Mouse (Mus musculus): ENCODE measurements around the gene Shroom2. TPM values are rescaled to one million over a fixed set of nuclear protein-coding genes. Genes with fewer than 3 reads are reported as not detected.

Shroom2 gene
- polyA plus RNA-seq, 1 experiment, result 1.3 TPM

DNA sequence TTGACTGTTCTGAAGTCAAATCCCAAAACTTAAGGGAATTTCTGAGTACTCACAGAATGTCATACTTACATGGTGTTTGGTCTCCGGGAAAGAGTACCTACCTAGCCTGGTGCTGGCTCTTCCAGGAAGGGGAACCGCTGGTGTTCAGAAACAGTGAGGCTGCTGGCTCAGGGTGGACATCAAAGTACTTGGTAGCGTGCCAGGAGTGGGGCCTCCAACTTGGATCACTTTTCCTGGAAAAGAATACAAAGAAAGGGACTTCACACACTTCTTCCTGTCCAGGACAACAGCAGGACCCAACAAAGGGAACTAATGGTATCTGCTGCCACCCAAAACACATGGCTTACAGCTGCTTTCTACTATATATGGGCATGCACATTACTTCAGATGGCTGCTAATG, 95.8 kb downstream of the Shroom2 start:
- H3K4me3 ChIP-seq (ENCODE audit: control insufficient read depth, insufficient read depth, low read length), result no peak overlapping the region
- DNase-seq, result no peak
- no peaks in the 10 kb centered on the region for H3K36me3 ChIP-seq (ENCODE audit: control insufficient read depth, insufficient read depth, low read length)
- 90% methylated on average over 3 of the region's 3 CpGs for WGBS
- no peaks in the 10 kb centered on the region for H3K4me1 ChIP-seq (replicated peaks; ENCODE audit: control insufficient read depth, insufficient read depth, low read length)
- no peak for TF ChIP-seq CTCF (IDR thresholded peaks at IDR 0.05; ENCODE audit: borderline replicate concordance, control insufficient read depth, extremely low read depth, insufficient read depth, low read length, poor library complexity)
- no peak for TF ChIP-seq POLR2A (IDR thresholded peaks at IDR 0.05; ENCODE audit: control insufficient read depth, extremely low read depth, insufficient read depth, low read length, poor library complexity)
- no peaks in the 10 kb centered on the region for H3K27me3 ChIP-seq (ENCODE audit: control insufficient read depth, insufficient read depth, low read length)
- no peak overlapping the region for H3K27ac ChIP-seq (ENCODE audit: control insufficient read depth, insufficient read depth, low read length)

DNA sequence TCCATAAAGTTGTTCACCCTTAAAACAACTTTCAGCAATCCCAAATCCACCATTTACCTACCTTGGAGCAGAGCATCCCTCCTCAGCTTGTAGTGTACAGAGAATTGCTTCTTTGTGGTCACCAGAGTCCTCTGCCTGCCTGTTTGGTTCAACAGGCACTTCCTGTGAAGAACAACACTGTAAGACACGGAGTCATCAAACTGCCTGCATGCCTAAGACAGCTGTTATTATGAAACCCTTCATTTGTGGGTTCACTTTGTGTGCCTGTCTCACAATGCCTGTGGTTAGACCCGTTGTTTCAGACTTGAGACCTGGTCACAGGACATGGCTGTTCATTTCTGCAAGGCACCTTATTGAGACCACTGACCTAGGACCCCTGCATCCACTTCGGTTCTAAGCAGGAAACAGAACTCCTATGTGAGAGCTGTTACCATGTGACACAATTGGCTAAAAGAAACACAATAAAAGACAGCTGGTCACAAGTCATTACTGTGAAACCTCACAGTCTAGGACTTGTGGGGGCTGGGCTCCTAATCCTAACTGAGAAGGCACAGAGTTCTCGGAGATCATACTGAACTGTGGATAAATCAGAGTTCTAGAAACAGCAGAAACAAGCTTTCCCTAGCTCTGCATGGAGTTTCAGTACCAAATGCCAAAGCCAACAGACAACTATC, 111.8 kb downstream of the Shroom2 start:
- 37% methylated on average over 4 of the region's 4 CpGs for WGBS
- Histone ChIP-seq H3K36me3 (ENCODE audit: control insufficient read depth, insufficient read depth, low read length) (no peaks in the 10 kb centered on the region), H3K27me3 (ENCODE audit: control insufficient read depth, insufficient read depth, low read length) (no peaks in the 10 kb centered on the region), H3K4me1 (replicated peaks; ENCODE audit: control insufficient read depth, insufficient read depth, low read length) (no peaks in the 10 kb centered on the region), H3K4me3 (ENCODE audit: control insufficient read depth, insufficient read depth, low read length) (no peak overlapping the region), H3K27ac (ENCODE audit: control insufficient read depth, insufficient read depth, low read length) (no peak overlapping the region)
- DNase-seq, result no peak
- TF ChIP-seq CTCF (IDR thresholded peaks at IDR 0.05; ENCODE audit: borderline replicate concordance, control insufficient read depth, extremely low read depth, insufficient read depth, low read length, poor library complexity) (no peak), POLR2A (IDR thresholded peaks at IDR 0.05; ENCODE audit: control insufficient read depth, extremely low read depth, insufficient read depth, low read length, poor library complexity) (no peak)

DNA sequence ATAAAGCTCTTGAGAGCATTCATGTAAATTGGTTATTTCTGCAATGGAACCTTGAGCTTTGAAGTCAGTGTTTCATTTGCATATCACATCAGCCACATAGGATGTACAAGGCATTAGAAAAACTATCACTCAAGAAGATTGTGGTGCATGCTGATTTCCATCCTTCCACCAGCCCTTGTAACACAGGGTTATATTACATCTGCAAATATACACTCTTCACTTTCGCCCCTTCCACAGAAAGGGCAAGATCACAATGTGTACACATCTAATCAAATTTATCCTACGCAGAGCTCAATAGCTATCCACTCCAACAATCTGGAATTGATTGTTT, 112.7 kb downstream of the Shroom2 start:
- Histone ChIP-seq H3K27me3 (ENCODE audit: control insufficient read depth, insufficient read depth, low read length) (no peaks in the 10 kb centered on the region), H3K4me3 (ENCODE audit: control insufficient read depth, insufficient read depth, low read length) (no peak overlapping the region), H3K4me1 (replicated peaks; ENCODE audit: control insufficient read depth, insufficient read depth, low read length) (no peaks in the 10 kb centered on the region), H3K27ac (ENCODE audit: control insufficient read depth, insufficient read depth, low read length) (no peak overlapping the region), H3K36me3 (ENCODE audit: control insufficient read depth, insufficient read depth, low read length) (no peaks in the 10 kb centered on the region)
- DNase-seq, result no peak
- no peak for TF ChIP-seq CTCF (IDR thresholded peaks at IDR 0.05; ENCODE audit: borderline replicate concordance, control insufficient read depth, extremely low read depth, insufficient read depth, low read length, poor library complexity)
- TF ChIP-seq POLR2A (IDR thresholded peaks at IDR 0.05; ENCODE audit: control insufficient read depth, extremely low read depth, insufficient read depth, low read length, poor library complexity), result no peak
- WGBS, result 94% methylated on average over 2 of the region's 2 CpGs

DNA sequence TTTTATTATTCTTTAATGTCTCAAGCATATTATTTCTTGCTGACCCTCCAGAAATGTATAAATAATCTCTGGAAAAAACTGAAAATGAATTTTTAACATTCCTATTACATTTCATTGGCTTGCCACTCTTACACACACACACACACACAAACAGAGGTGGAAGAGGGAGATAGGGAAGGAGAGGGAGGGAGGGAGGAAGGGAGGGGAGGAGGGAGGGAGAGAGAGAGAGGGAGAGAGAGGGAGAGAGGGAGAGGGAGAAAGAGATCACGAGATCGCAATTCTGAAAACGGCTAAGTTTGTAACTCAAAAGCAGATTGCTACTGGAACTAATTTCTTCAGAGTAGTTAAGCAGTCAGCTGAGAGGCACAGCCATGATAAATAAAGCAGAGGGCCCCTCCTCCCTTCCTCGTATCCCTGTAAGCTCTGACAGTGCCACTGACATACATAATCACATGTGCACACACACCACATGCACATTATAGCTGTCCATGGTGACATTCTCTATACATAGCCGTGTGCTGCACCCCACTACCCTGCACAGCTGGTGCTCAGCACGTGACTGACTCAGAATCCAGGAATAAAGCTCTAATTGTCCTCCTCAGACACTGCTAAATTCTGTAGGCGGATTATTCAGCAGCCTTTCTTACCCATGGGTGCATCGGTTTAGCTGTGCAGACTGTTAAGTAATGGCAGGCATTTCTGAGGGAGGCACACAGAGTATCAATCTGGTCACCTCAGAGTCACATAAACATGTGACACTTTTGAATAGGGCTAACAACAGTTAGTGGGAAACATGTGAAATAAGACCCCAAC, 113.3 kb downstream of the Shroom2 start:
- Histone ChIP-seq H3K4me3 (ENCODE audit: control insufficient read depth, insufficient read depth, low read length) (no peak overlapping the region), H3K4me1 (replicated peaks; ENCODE audit: control insufficient read depth, insufficient read depth, low read length) (no peaks in the 10 kb centered on the region), H3K27me3 (ENCODE audit: control insufficient read depth, insufficient read depth, low read length) (no peaks in the 10 kb centered on the region), H3K27ac (ENCODE audit: control insufficient read depth, insufficient read depth, low read length) (no peak overlapping the region), H3K36me3 (ENCODE audit: control insufficient read depth, insufficient read depth, low read length) (no peaks in the 10 kb centered on the region)
- DNase-seq, result no peak
- TF ChIP-seq POLR2A (IDR thresholded peaks at IDR 0.05; ENCODE audit: control insufficient read depth, extremely low read depth, insufficient read depth, low read length, poor library complexity) (no peak), CTCF (IDR thresholded peaks at IDR 0.05; ENCODE audit: borderline replicate concordance, control insufficient read depth, extremely low read depth, insufficient read depth, low read length, poor library complexity) (no peak)
- WGBS, result 81% methylated on average over 8 of the region's 8 CpGs

DNA sequence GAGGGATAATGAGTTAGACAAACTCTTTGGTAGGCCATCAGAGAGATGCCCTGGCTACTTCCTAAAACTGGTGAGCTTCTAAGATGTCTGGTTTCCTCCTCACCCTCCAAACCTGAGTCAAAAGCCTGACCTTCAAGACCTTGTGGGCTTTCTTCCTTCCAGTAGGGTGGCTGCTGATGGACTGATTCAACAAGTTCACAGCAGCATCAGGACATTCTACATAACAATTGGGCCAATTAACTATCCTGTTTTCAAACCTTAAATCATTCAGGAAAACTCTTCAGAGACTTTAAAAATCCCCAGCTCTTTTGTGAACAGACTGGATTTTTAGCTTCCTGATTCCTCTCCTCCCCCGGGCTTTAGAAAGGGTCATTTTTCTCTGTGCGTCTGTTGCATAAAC, 116.6 kb downstream of the Shroom2 start:
- H3K27ac ChIP-seq (ENCODE audit: control insufficient read depth, insufficient read depth, low read length), result no peak overlapping the region
- no peak for DNase-seq
- H3K27me3 ChIP-seq (ENCODE audit: control insufficient read depth, insufficient read depth, low read length), result no peaks in the 10 kb centered on the region
- TF ChIP-seq POLR2A (IDR thresholded peaks at IDR 0.05; ENCODE audit: control insufficient read depth, extremely low read depth, insufficient read depth, low read length, poor library complexity) (no peak), CTCF (IDR thresholded peaks at IDR 0.05; ENCODE audit: borderline replicate concordance, control insufficient read depth, extremely low read depth, insufficient read depth, low read length, poor library complexity) (no peak)
- no peak overlapping the region for H3K4me3 ChIP-seq (ENCODE audit: control insufficient read depth, insufficient read depth, low read length)
- H3K4me1 ChIP-seq (replicated peaks; ENCODE audit: control insufficient read depth, insufficient read depth, low read length), result no peaks in the 10 kb centered on the region
- WGBS, result 88% methylated on average over 2 of the region's 2 CpGs
- no peaks in the 10 kb centered on the region for H3K36me3 ChIP-seq (ENCODE audit: control insufficient read depth, insufficient read depth, low read length)

DNA sequence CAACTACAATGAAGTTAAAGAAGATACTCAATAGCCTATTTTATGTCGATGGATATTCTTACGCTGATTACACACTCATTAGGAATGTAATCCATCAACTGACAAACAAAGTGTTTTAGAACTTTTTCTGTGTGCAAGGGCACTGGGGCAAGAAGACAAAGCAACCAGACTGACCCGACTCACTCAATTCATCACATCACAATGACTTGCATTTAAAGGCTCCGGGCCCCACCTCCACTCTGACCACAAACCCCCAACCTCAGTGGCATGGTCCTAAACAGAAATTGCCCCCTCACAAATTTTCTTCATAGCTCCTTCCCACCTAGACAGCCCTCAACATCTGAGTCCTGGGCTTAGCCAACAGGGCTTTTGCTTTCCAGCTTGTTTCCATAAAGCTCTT, 124.4 kb downstream of the Shroom2 start:
- Histone ChIP-seq H3K27ac (ENCODE audit: control insufficient read depth, insufficient read depth, low read length) (no peak overlapping the region), H3K36me3 (ENCODE audit: control insufficient read depth, insufficient read depth, low read length) (no peaks in the 10 kb centered on the region), H3K4me3 (ENCODE audit: control insufficient read depth, insufficient read depth, low read length) (no peak overlapping the region), H3K27me3 (ENCODE audit: control insufficient read depth, insufficient read depth, low read length) (no peaks in the 10 kb centered on the region), H3K4me1 (replicated peaks; ENCODE audit: control insufficient read depth, insufficient read depth, low read length) (no peaks in the 10 kb centered on the region)
- TF ChIP-seq POLR2A (IDR thresholded peaks at IDR 0.05; ENCODE audit: control insufficient read depth, extremely low read depth, insufficient read depth, low read length, poor library complexity) (no peak), CTCF (IDR thresholded peaks at IDR 0.05; ENCODE audit: borderline replicate concordance, control insufficient read depth, extremely low read depth, insufficient read depth, low read length, poor library complexity) (no peak)
- DNase-seq, result no peak
- 33% methylated on average over 4 of the region's 4 CpGs for WGBS
